Mouse (Mus musculus) cerebellum, adult 11 months (tissue): ENCODE data around the gene Mfsd2a.

Experiments
- DNase-seq: peaks from one replicate; pipeline ENCODE4 v3.0.0; 2022

Gene Mfsd2a

DNA sequence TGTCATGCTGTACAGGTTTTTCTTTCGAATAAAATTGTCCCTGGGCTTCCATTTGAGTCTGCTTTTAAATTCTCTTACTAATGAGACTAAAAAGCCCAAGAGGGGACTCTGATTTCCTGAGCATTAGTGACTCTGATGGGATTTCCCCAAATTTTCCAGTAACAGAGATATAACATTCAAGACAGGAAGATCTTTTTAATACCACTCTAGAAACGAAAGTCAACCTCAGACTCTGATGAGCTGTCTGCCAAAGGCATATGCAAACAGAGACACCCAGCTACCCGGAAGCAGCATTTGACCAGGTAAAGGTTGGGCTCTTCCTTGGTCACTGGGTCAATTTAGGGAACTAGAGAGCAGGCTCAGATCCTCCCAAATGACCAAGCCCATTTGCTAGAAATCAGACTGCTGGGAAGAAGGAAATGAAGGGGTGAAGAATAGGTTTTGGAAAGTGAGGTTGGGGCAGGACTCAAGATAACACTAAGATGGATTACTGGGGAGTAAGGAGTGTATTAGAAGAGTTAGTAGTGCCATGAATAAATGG, 27.9 kb downstream of the Mfsd2a start:
- DNase-seq: no peak

DNA sequence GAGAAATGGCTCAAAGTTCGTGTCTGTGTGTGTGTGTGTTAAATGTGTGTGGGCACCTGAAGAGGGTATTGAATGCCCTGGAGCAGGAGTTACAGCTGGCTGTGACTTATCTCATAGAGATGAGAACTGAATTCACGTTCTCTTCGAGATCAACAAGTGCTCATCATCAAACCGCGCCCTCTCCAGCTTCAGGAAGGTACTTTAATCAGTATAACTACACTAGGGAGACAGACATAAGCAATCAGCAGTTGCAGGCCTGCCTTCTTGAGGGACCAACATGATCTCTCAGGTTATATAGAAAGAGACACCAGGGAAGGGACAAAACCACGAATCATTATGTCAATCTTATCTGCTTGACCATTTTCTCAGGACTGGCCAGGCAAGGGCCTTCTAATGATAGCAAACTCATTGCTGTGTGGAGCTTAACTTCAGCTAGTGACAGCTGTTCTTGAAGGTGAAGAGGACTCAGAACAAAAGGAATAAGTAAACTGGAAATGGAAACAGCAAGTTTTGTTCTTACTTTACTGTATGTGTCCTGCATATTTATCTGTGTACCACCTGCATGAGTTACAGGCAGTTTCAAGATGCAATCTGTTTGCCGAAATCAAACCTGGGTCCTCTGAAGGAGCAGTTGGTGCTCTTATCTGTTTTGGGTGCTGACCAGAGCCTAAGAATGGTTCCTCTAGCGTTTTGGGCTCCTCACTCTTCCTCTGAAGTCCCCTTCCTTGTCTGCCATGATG, 28.6 kb downstream of the Mfsd2a start:
- DNase-seq: no peak

- no peak for DNase-seq
These were observed 29.9 kb downstream of the Mfsd2a start for GRCm38 (mm10) chr4:122930939-122931590.

- no peak for DNase-seq
These were observed 37.3 kb downstream of the Mfsd2a start for GRCm38 (mm10) chr4:122923392-122924344.

GRCm38 (mm10) chr4:122922841-122923240, 38.1 kb downstream of the Mfsd2a start:
- DNase-seq: no peak

DNA sequence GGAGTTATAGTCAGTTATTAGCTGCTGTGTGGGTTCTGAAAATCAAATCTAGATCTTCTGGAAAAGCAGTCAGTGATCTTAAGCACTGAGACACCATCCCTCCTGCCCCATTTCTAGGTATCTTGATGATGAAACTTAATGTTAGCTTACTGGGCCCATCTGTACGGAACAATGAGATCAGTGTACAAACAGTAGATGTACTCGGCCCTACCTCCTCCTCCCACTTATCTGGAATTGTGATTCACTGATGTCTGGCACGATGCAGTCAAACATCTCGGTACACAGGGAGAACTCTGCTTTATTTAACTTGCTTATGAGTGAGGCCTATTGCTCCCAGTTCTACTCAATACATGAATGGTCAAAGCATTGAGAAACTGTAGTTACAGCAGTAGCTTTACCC, 45.0 kb downstream of the Mfsd2a start:
- DNase-seq: no peak

DNA sequence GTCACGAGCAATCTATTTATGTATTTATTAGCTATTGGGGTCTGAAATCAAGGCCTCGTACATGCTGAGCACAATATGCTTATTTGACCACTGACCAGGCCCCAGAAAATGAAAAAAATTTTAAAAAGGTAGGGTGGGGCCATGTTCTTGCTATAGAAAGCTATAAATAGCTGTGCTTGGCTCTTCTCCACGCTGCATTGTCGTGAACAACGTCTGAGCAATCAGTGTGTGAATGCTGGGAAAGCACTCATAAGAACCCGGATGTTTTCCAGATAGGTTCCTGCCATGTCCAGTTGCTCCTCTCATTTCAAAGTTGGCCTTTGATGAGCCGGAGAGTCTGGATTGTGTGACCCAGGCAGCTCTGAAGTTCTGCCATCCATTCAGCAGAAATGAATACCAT, 46.8 kb downstream of the Mfsd2a start:
- no peak for DNase-seq

DNA sequence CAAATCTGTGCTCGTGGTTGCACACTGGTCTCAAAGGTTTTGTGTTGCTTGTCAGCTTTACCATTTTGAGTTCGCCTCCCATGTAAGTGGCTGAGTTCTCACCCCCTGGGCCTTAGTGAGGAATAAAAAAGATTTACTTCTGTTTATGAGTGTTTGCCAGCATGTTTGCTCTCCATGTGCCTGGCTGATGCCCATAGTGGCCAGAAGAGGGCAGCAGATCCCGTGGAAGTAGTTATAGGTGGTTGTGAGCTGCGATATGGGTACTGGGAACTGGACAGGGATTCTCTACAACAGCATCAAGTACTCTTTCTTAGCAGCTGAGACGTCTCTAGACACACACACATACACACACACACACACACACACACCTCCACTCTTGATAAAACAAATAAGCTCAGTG, 48.4 kb downstream of the Mfsd2a start:
- no peak for DNase-seq

GRCm38 (mm10) chr4:122910577-122910976, 50.4 kb downstream of the Mfsd2a start:
- no peak for DNase-seq

DNA sequence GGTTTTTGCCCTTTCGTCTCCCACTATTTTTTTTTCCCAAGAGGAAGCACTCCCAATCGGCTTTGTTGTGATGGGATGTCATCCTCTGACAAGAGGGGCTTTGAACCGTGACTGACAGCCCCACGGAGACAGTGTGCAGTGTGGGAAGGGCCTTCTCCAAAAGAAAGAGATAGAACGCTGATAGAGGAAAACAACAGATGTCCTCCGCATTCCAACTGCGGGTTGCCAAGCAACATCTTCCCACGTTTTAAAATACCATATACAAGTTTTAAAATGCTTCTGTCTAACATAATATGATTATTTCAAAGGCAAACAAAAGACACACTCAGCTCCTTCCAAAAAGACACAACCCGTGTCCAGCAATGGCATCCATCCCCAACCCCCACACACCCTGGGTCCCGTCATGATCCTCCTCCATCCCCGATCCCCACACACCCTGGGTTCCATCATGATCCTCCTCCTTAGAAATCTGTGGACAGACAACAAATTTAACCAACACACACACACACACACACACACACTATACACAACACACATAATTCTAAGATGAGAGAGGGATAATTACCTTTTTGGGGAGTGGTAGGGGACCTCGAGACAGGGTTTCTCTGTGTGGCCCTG, 51.3 kb downstream of the Mfsd2a start:
- no peak for DNase-seq

DNA sequence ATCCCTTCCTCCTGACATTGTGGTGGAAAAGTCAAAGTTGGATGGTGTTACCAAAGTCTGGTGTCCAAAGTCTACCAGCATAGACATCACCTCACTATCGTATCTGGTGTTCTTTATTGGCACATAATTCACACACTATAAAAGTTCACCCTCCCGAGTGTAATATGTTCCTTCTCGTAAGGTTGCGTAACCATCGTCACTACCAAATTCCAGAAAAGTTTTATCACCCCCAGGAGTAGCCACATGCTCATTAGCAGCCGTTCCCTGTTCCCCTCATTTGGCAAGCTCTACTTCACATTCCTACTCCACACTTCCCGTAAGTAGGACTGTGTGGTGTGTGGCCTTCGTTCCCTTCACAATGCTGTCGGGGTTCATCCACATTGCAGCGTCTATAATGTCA, 55.6 kb downstream of the Mfsd2a start:
- no peak for DNase-seq

GRCm38 (mm10) chr4:122903709-122904108, 57.3 kb downstream of the Mfsd2a start:
- DNase-seq: no peak

- DNase-seq: no peak
These were observed 58.8 kb downstream of the Mfsd2a start for GRCm38 (mm10) chr4:122902156-122902555.

- peak; percentile 48 for DNase-seq
These were observed 62.7 kb downstream of the Mfsd2a start for GRCm38 (mm10) chr4:122898313-122898712.

- no peak for DNase-seq
These were observed 63.2 kb downstream of the Mfsd2a start for GRCm38 (mm10) chr4:122897750-122898149.
